8 mouse cellular contexts compared by ENCODE assay signal in the genomic region with DNA sequence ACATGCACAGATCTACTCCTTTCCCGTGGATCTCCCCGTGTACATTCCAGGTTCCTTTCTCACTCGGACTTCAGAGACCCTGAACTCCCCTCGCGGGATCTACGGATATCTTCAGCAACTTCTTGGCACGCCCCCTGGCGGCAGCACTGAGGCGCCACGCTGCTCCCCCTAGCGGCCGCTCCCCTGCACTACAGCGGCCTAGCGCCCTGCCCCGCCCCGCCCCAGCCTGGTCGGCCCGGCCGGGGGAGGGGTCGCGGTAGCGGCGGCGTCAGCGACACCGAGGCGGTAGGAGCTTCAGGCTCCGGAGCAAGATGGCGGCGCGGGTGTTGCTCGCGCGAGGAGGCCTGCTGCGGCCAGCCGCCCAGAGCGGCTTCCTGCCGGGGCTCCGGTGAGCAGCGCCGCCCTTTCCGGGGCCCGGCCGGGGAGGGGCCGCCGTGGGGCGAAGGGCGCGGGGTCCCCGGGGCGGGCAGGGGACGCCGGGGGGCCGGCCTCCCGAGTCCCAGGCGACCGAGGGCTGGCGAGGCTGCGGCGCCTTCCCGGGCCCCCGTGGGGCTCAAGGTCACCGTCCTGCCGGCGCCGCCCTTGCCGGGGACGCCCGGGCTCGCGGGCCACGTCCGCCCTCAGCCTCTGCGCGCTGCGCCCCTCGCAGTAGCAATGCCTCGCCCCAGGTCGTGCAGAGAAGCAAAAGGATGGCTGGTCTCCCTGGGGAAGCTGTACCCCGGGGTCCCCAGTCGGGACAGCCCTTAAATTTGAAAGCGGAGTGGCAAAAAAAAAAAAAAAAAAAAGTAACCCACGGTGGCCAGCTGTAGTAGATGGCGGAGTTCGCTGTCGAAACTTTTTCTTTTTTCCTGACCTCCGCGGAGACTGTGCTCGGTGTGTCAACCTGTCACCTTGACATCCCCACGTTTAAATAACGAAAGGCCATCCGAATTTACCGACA. TPM values are rescaled to one million over a fixed set of nuclear protein-coding genes. Genes with fewer than 3 reads are reported as not detected.
DNase-seq lines count a peak whose midpoint lies in the region; ATAC-seq and TF ChIP-seq lines count a peak whose summit lies in the region.

Gene Nipsnap2 (plus strand): TSS at position 230 of the 940 bp plus-strand sequence.

- peak; percentile 95 for ATAC-seq in embryonic facial prominence, embryonic 14.5 days (ENCODE audit: low read depth)
- peak; percentile 91 for ATAC-seq in limb, embryonic 14.5 days (ENCODE audit: low FRiP score, low read depth)
- ATAC-seq in midbrain, postnatal 0 days (ENCODE audit: low FRiP score): peak; percentile 93

- peaks cover 24% of the 10 kb centered on the region for H3K4me1 ChIP-seq in embryonic facial prominence, embryonic 14.5 days (ENCODE audit: control insufficient read depth, insufficient read depth, low read length)
- H3K4me1 ChIP-seq in limb, embryonic 14.5 days (ENCODE audit: control insufficient read depth, insufficient read depth, low read length): peaks cover 10% of the 10 kb centered on the region; the same call in 1 of the 2 replicates
- peaks cover 4% of the 10 kb centered on the region; the same call in 1 of the 2 replicates for H3K4me1 ChIP-seq in midbrain, postnatal 0 days (ENCODE audit: insufficient read depth, low read length)

- peak; percentile 99 for TF ChIP-seq CTCF in midbrain, postnatal 0 days (IDR thresholded peaks at IDR 0.05)

- under 1% methylated on average over 42 of the region's 93 CpGs for WGBS in embryonic facial prominence, embryonic 14.5 days
- 2% methylated on average over 48 of the region's 93 CpGs for WGBS in limb, embryonic 14.5 days
- WGBS in midbrain, postnatal 0 days: under 1% methylated on average over 62 of the region's 93 CpGs

- H3K9ac ChIP-seq in embryonic facial prominence, embryonic 14.5 days (ENCODE audit: low read depth, low read length): peak within 1 kb of the TSS; percentile 98
- H3K9ac ChIP-seq in limb, embryonic 14.5 days (ENCODE audit: low read depth, low read length, severe bottlenecking): peak within 1 kb of the TSS; percentile 98
- H3K9ac ChIP-seq in midbrain, postnatal 0 days (replicated peaks; ENCODE audit: low read length, poor library complexity, severe bottlenecking): peak within 1 kb of the TSS; percentile 96

- peak; percentile 95 for DNase-seq in 3134 (ENCODE audit: extremely low read depth, insufficient read length, low spot score)
- peak; percentile 92 to 95 for DNase-seq in adrenal gland, postnatal 36 days
- DNase-seq in embryonic facial prominence, embryonic 14.5 days (ENCODE audit: low spot score): peak; percentile 94
- DNase-seq in heart, adult 8-10 months (ENCODE audit: low spot score): peak; percentile 89
- peak; percentile 95 for DNase-seq in kidney, adult 9 months
- DNase-seq in limb, embryonic 14.5 days (ENCODE audit: low spot score): peak; percentile 87
- peak; percentile 89 for DNase-seq in midbrain, postnatal 0 days (ENCODE audit: low spot score)
- peak; percentile 90 to 91 for DNase-seq in spleen, postnatal 14 days (ENCODE audit: low spot score in 2 of 2)

- H3K4me3 ChIP-seq in embryonic facial prominence, embryonic 14.5 days (ENCODE audit: low read depth, low read length): peak within 1 kb of the TSS; percentile 80
- H3K4me3 ChIP-seq in limb, embryonic 14.5 days (replicated peaks; ENCODE audit: low read length): peak within 1 kb of the TSS; percentile 88
- H3K4me3 ChIP-seq in midbrain, postnatal 0 days (ENCODE audit: low read depth, low read length): peak within 1 kb of the TSS; percentile 85

- H3K27ac ChIP-seq in embryonic facial prominence, embryonic 14.5 days (replicated peaks; ENCODE audit: low read depth, low read length): peak within 1 kb of the TSS; percentile 95
- H3K27ac ChIP-seq in limb, embryonic 14.5 days (replicated peaks; ENCODE audit: low read depth, low read length): peak within 1 kb of the TSS; percentile 95
- H3K27ac ChIP-seq in midbrain, postnatal 0 days (ENCODE audit: low read depth, low read length): peak within 1 kb of the TSS; percentile 82

- no peaks in the 10 kb centered on the region for H3K9me3 ChIP-seq in embryonic facial prominence, embryonic 14.5 days (ENCODE audit: control insufficient read depth, low read length)
- H3K9me3 ChIP-seq in limb, embryonic 14.5 days (ENCODE audit: control insufficient read depth, low read length): no peaks in the 10 kb centered on the region
- no peaks in the 10 kb centered on the region for H3K9me3 ChIP-seq in midbrain, postnatal 0 days (ENCODE audit: low read length)

- H3K27me3 ChIP-seq in embryonic facial prominence, embryonic 14.5 days (replicated peaks; ENCODE audit: control insufficient read depth, insufficient read depth, low read length): no peaks in the 10 kb centered on the region
- no peaks in the 10 kb centered on the region for H3K27me3 ChIP-seq in limb, embryonic 14.5 days (ENCODE audit: control insufficient read depth, insufficient read depth, low read length)
- H3K27me3 ChIP-seq in midbrain, postnatal 0 days (ENCODE audit: insufficient read depth, low read length): no peaks in the 10 kb centered on the region

- TF ChIP-seq POLR2A in limb, embryonic 14.5 days (IDR thresholded peaks at IDR 0.05; ENCODE audit: borderline replicate concordance, extremely low read depth, insufficient read depth, insufficient read length): 0 out of 2 replicates have a peak, but pooled peaks have one; percentile 81

- H3K36me3 ChIP-seq in embryonic facial prominence, embryonic 14.5 days (ENCODE audit: control insufficient read depth, insufficient read depth, low read length): 0 out of 2 replicates have a peak, but pooled peaks cover 2% of the 10 kb centered on the region
- 0 out of 2 replicates have a peak, but pooled peaks cover under 1% of the 10 kb centered on the region for H3K36me3 ChIP-seq in limb, embryonic 14.5 days (ENCODE audit: control insufficient read depth, insufficient read depth, low read length)
- no peaks in the 10 kb centered on the region for H3K36me3 ChIP-seq in midbrain, postnatal 0 days (ENCODE audit: insufficient read depth, low read length)

- H3K4me2 ChIP-seq in embryonic facial prominence, embryonic 14.5 days (ENCODE audit: low read depth, low read length): peak within 1 kb of the TSS; percentile 59
- H3K4me2 ChIP-seq in limb, embryonic 14.5 days (replicated peaks; ENCODE audit: low read depth, low read length, severe bottlenecking): peak within 1 kb of the TSS; percentile 48
- H3K4me2 ChIP-seq in midbrain, postnatal 0 days (ENCODE audit: low read depth, low read length, poor library complexity, severe bottlenecking): peak within 1 kb of the TSS; percentile 52

RNA-seq across cellular contexts. Expression of gene Nipsnap2, which starts in this region (rescaled TPM):
- 100 to 1,000 TPM; 116 to 140 TPM for total RNA-seq in adrenal gland, postnatal 36 days (2021)
- polyA plus RNA-seq in embryonic facial prominence, embryonic 14.5 days (2014; fragmentation: Nextera tagmentation; extraction: Ambion mirVana): 112 and 116 TPM in 2 replicates
- 1,000 to 10,000 TPM in 2 of 4 experiments, 100 to 1,000 TPM in 2; 969 to 1,032 (median 999) TPM for total RNA-seq in heart, adult 8-10 months (2022)
- 86.1 and 88.5 TPM in 2 replicates for polyA plus RNA-seq in limb, embryonic 14.5 days (2012; rRNA removed)
- 114 and 117 TPM in 2 replicates for polyA plus RNA-seq in limb, embryonic 14.5 days (2014; fragmentation: Nextera tagmentation; extraction: Ambion mirVana)
- total RNA-seq in midbrain, postnatal 0 days (2014; rRNA removed): 66.7 and 79.0 TPM in 2 replicates
- 108 and 109 TPM in 2 replicates for polyA plus RNA-seq in midbrain, postnatal 0 days (2015; fragmentation: Nextera tagmentation; extraction: Ambion mirVana)

Comparison
In these comparisons a context has a peak if more than half of its experiments do, and no peak if none do; other contexts are left out.
1. Peak in every context shown above with its lines: DNase-seq, ATAC-seq, H3K4me3 ChIP-seq and H3K27ac ChIP-seq.
2. RNA of gene Nipsnap2 (total RNA-seq): 969 to 1,032 TPM in heart, adult 8-10 months; 116 to 140 TPM in adrenal gland, postnatal 36 days and 66.7 to 79.0 TPM in midbrain, postnatal 0 days; every median in the first group is over 4 times any median in the second.